Mouse (Mus musculus): ENCODE results near the gene Ski. TPM values are rescaled to one million over a fixed set of nuclear protein-coding genes. Genes with fewer than 3 reads are reported as not detected.
"Not testable (repeated sequence)": the region's sequence is repeated elsewhere in the genome, so short reads cannot be mapped to it uniquely, and the experiment has no call there.

Ski gene
- 100 to 1,000 TPM; 106 to 111 TPM for total RNA-seq (2021)
- long read RNA-seq, experiment 1, full-length matches to known transcripts = 22 of 52 reads
- long read RNA-seq, experiment 1, partial matches to known transcripts = 27 of 52 reads
- long read RNA-seq, experiment 1, other reads (novel, unspliced or antisense) = 3 of 52 reads
- long read RNA-seq, experiment 2, full-length matches to known transcripts = 20 of 70 reads
- long read RNA-seq, experiment 2, partial matches to known transcripts = 5 of 70 reads
- long read RNA-seq, experiment 2, other reads (novel, unspliced or antisense) = 45 of 70 reads

GRCm38 (mm10) chr4:155222552-155222840, at the start of gene Ski:
Gene Ski, minus strand, starts transcription at chr4:155222592.
- no peak for DNase-seq (ENCODE audit: low spot score in 2 of 2)

DNA sequence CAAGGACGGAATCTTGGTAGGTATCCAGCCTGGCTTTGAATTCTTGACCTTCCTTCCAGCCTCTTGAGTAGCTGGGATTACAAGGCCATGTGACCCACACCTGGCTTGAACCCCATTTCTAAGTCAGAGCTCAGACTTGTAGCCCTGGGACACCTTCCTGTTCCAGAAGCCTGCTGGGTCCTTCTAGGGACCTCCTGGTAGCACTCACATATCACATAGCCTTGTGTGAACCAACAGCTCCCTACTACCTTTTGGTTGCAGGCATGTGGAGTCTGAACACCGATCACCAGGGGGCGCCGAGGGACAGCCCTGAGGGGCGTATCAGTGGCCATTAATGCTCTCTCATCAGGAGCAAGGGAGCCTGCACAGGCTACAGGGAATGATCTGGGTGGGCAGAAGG, 46.0 kb upstream of the Ski start:
- DNase-seq (ENCODE audit: low spot score in 2 of 2) = peak; percentile 51 to 65

- no peak for DNase-seq (ENCODE audit: low spot score in 2 of 2)
Observed at GRCm38 (mm10) chr4:155267639-155268175, 45.3 kb upstream of the Ski start.

DNA sequence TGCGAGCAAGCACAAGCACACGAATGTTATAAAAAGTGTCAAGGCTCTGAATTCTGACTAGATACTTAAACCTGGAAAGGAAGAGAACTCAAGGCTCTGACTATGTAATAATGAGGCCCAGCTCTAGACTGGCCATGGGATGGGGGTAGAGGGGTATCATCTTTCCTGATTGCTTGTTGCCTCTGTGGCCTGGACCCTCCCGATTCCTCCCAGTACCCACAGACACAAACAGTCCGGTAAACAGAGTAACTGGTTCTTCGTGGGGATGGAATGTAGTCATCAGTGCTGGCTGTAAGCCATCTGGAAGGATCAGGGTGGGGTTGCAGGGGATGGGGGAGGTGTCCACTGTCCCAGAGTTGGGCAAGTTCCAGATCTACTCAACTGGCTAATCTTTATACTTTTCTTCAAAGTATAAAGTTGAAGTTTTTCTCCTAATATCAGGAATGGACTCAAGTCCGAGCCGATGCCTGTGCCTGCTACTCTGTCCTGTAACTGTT, 44.7 kb upstream of the Ski start:
- no peak for DNase-seq (ENCODE audit: low spot score in 2 of 2)

DNA sequence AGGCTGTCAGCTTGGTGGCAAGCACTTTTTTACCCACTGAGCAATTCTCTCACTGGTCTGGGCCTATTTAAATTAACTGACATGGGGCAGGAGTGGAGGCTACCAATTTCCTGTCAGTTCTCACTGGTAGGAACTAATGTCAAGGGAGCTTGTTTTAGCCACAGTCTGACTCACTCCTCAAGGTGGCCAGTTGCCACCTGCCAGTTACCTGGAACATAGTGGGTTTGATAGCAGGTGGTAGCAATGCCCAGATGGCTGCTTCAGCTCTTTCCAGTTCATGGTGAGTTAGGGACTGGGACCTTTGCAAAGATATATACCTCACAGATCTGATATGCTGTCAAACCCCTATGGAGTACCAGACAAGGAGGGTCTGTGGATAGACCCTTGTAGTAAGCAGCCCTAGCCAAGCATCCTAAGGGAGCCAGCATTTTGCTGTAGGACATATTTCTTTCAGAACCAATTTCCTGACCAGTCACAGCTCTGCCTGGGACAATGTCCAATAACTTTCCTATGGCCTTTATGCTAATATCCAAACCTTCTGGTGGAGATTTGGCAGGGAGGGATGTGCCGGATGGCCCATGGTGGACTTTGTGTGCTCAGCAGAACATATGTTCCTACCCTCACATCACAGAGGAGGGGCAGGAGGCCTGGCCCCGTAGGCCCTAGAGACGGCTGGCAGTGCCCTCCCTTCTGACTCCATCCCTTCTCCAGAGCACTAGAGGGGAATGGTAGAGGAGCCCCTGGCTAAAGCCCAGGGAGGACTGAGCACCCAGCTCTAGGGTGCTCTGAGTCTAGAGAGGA, 42.3 kb upstream of the Ski start:
- no peak for DNase-seq (ENCODE audit: low spot score in 2 of 2)

DNA sequence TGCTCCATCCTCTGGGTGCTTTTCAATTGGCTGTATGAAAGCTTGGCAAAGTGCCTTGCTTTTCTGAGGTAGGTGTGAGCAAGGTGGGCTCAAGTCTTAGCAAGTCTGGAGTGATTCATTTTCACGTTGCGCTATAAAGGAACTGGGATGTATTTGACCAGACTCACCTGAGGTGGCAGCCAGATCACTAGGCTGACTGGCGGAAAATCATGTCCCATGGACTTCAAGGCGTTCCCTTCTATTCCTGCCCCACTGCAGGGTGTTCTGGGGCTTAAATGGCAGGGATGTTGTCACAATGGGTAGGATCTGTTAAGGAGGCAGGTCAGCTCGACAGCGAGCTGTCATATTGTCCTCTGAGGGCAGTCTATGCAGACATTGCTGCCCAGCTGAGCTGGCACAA, 29.9 kb upstream of the Ski start:
- no peak for DNase-seq (ENCODE audit: low spot score in 2 of 2)

GRCm38 (mm10) chr4:155251147-155251546, 28.8 kb upstream of the Ski start:
- DNase-seq (ENCODE audit: low spot score in 2 of 2) = no peak

- DNase-seq (ENCODE audit: low spot score in 2 of 2) = no peak
Observed at GRCm38 (mm10) chr4:155250361-155251117, 28.1 kb upstream of the Ski start.

GRCm38 (mm10) chr4:155249648-155250351, 27.4 kb upstream of the Ski start, which contains the start of gene Faap20:
Gene Faap20, plus strand, starts transcription at chr4:155249802.
- DNase-seq (ENCODE audit: low spot score in 2 of 2) = peak; percentile 70 to 82

- peak; percentile 79 to 91 for DNase-seq (ENCODE audit: low spot score in 2 of 2)
Observed at GRCm38 (mm10) chr4:155249257-155249647, 26.9 kb upstream of the Ski start.

DNA sequence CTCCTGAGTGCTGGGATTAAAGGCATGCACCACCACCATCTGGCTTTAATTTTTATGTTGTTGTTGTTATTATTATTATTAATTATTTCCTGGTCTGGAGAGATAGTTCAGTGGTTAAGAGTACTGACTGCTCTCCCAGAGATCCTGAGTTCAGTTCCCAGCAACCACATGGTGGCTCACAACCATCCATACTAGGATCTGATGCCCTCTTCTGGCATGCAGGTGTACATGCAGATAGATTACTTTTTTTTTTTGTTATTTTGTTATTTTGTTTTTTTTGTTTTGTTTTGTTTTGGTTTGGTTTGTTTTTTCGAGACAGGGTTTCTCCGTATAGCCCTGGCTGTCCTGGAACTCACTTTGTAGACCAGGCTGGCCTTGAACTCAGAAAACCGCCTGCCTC, 25.7 kb upstream of the Ski start:
- not testable (repeated sequence) for DNase-seq (ENCODE audit: low spot score in 2 of 2)

- no peak for DNase-seq (ENCODE audit: low spot score in 2 of 2)
Observed at GRCm38 (mm10) chr4:155246691-155247105, 24.3 kb upstream of the Ski start.

GRCm38 (mm10) chr4:155245770-155246492, 23.5 kb upstream of the Ski start:
- DNase-seq (ENCODE audit: low spot score in 2 of 2) = no peak

- no peak for DNase-seq (ENCODE audit: low spot score in 2 of 2)
Observed at GRCm38 (mm10) chr4:155243233-155243632, 20.8 kb upstream of the Ski start.

DNA sequence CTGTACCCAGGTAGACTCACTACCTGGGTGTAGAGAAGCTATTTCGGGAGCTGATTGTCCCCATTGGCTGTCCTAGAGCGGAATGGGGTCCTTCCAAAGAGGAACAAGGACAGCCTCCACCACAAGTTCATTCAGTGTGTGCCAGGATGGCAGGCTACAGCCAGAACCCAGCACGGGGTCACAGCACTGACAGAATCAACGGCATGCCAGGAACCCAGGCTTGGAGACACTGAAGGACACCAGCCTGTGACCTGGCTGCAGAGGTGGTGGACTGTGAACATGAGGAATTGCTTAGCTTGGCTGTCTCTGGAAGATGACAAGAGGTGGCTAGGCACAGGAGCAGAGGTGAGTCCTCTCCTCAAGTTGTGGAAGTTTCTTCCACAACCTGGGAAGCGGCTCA, 19.9 kb upstream of the Ski start:
- DNase-seq (ENCODE audit: low spot score in 2 of 2) = no peak

DNA sequence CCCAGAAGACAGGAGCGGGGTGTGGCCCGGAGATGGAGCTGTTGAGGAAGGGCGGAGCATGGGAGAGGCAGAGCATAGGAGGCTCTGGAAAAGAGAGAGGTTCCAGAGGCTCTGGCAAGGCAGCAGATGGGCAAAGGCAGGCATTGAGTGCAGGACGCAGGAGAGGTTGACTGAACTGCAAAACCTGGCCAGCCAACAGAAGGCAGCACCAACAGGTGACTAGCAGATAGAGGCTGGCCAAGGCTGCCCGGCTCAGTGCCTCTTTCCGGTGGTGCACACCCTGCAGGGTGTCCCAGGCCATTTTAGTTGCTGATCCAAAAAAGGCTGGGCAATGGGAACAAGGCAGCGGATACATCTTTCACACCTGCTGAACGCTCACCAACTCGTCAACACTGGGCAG, 19.4 kb upstream of the Ski start:
- DNase-seq (ENCODE audit: low spot score in 2 of 2) = no peak

DNA sequence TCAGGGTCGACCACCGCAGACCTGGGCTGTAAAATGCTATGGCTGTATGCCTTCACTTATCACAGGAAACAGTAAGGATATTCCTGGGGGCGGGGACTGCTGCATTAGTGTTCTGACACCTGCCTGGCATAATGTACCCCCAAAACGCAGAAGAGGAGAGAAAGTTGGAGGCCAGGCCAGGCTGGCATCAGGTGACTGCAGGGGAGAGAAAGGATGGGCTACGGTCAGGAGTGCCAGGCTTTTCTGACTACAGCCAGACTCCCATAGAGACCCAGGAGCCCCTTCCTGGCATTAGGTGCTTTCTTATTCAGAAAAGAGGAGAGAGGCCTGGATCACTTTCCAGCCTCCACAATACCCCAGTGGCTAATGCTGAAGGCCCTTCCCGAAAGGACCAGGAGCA, 17.1 kb upstream of the Ski start:
- DNase-seq (ENCODE audit: low spot score in 2 of 2) = no peak

GRCm38 (mm10) chr4:155238276-155238675, 15.9 kb upstream of the Ski start:
- DNase-seq (ENCODE audit: low spot score in 2 of 2) = no peak

DNA sequence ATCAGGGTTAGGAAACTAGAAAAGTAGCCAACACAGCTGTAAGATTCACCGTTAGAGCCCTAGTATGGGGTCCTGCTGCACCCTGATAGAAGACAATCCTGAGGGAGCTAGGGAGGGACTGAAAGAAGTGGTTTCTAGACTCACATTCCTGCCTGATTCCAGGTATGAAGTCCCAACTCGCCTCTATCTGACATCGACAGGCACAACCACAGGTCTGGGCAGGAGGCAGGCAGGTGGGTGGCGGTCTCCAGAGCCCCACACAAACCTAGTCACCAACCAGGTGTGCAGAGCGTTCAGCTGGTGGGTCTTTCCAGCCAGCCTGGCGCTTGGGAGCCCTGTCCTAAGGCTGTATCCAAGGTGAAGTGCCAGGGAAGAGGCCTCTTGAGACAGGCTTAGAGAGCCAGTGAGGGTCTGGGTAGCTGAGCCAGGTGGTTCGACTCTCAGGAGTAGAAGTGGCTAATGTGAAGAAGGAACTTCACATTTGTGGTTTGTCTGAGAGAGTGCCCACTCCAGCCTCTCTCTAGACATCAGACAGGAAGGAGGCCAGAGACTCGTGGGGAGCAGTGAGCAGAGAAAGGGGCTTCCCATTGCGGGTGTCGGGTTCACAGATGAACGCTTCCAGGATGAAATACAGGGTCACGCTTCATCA, 14.5 kb upstream of the Ski start:
- DNase-seq (ENCODE audit: low spot score in 2 of 2) = no peak
